Mouse (Mus musculus) C2C12 (cell line): Measurements from ENCODE around the gene Dnajc3. TPM values are rescaled to one million over a fixed set of nuclear protein-coding genes. Genes with fewer than 3 reads are reported as not detected.
"Not testable (repeated sequence)": the region's sequence is repeated elsewhere in the genome, so short reads cannot be mapped to it uniquely, and the experiment has no call there.

Experiments used
- H3K27me3 ChIP-seq: one replicate; pipeline ENCODE4 v1.6.1; 2011; ENCODE audit not compliant: control insufficient read depth, insufficient read depth, insufficient read length
- H3K36me3 ChIP-seq: one replicate; pipeline ENCODE4 v1.6.1; 2011; ENCODE audit not compliant: control insufficient read depth, insufficient read depth
- H3K4me3 ChIP-seq: one replicate; pipeline ENCODE4 v1.5.1; 2011; ENCODE audit warnings: mild to moderate bottlenecking, control low read depth; ENCODE audit not compliant: poor library complexity, insufficient read depth, severe bottlenecking
- H3K79me2 ChIP-seq: one replicate; pipeline ENCODE4 v1.6.1; 2011; ENCODE audit not compliant: control insufficient read depth, insufficient read depth
- H3K79me3 ChIP-seq: one replicate; pipeline ENCODE4 v1.6.1; 2011; ENCODE audit warnings: low read depth, control low read depth
- H3ac ChIP-seq: one replicate; pipeline ENCODE3; 2011; ENCODE audit warnings: low read depth; ENCODE audit not compliant: control insufficient read depth, insufficient read length
- CEBPB ChIP-seq: IDR thresholded peaks from one replicate; pipeline ENCODE4 v1.6.1; 2011; ENCODE audit warnings: low read depth, mild to moderate bottlenecking, control low read depth, moderate library complexity
- CTCF ChIP-seq: IDR thresholded peaks from one replicate; pipeline ENCODE4 v1.5.1; 2011; ENCODE audit not compliant: control insufficient read depth, insufficient read depth, insufficient read length
- FOSL1 ChIP-seq: IDR thresholded peaks from one replicate; pipeline ENCODE4 v1.8.0; 2011; ENCODE audit warnings: mild to moderate bottlenecking, low read length; ENCODE audit not compliant: poor library complexity, insufficient read depth, severe bottlenecking
- MAX ChIP-seq: IDR thresholded peaks from one replicate; pipeline ENCODE4 v1.6.1; 2011; ENCODE audit warnings: mild to moderate bottlenecking, control low read depth
- MYOD1 ChIP-seq: IDR thresholded peaks from one replicate; pipeline ENCODE4 v1.6.1; 2011; ENCODE audit warnings: low read depth; ENCODE audit not compliant: control insufficient read depth, insufficient read length
- MYOG ChIP-seq: IDR thresholded peaks from one replicate; pipeline ENCODE4 v1.6.1; 2011; ENCODE audit not compliant: control insufficient read depth, insufficient read length; ENCODE audit errors: extremely low read depth
- USF1 ChIP-seq: IDR thresholded peaks from one replicate; pipeline ENCODE4 v1.6.1; 2011; ENCODE audit warnings: low read depth, mild to moderate bottlenecking, control low read depth, moderate library complexity
- polyA plus RNA-seq: library from polyadenylated mRNA; unstranded; fragments of >200 nt; fragmentation: generic; extraction: Trizol; gene quantifications from one replicate; pipeline ENCODE4 v1.2.1, GENCODE M21; 2012; ENCODE audit warnings: missing spikeins

Gene Dnajc3
- polyA plus RNA-seq, 1 experiment: 11.4 TPM

DNA sequence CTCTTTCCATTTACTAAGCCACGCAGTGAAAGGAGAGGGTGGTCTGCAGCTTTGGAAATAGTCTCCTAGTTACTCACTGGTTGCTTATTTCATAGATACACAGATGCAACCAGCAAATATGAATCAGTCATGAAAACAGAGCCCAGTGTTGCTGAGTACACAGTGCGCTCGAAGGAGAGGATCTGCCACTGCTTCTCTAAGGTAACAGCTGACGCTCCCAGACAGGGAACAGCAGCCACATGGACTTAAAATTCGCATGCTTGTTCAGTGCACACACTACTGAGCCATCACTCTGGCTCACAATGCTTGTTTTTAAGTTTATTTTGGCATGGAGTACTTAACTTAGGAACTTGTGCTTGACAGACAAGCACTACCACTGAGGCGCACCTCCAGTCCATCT lies 34.5 kb downstream of the Dnajc3 start:
- Histone ChIP-seq H3ac (no peak overlapping the region), H3K79me3 (no peaks in the 10 kb centered on the region), H3K27me3 (no peaks in the 10 kb centered on the region), H3K36me3 (peaks cover 72% of the 10 kb centered on the region), H3K79me2 (no peaks in the 10 kb centered on the region), H3K4me3 (no peak overlapping the region)
- TF ChIP-seq CEBPB: no peak
- no peak for TF ChIP-seq FOSL1
- TF ChIP-seq USF1: no peak
- no peak for TF ChIP-seq MYOG
- TF ChIP-seq CTCF: no peak

DNA sequence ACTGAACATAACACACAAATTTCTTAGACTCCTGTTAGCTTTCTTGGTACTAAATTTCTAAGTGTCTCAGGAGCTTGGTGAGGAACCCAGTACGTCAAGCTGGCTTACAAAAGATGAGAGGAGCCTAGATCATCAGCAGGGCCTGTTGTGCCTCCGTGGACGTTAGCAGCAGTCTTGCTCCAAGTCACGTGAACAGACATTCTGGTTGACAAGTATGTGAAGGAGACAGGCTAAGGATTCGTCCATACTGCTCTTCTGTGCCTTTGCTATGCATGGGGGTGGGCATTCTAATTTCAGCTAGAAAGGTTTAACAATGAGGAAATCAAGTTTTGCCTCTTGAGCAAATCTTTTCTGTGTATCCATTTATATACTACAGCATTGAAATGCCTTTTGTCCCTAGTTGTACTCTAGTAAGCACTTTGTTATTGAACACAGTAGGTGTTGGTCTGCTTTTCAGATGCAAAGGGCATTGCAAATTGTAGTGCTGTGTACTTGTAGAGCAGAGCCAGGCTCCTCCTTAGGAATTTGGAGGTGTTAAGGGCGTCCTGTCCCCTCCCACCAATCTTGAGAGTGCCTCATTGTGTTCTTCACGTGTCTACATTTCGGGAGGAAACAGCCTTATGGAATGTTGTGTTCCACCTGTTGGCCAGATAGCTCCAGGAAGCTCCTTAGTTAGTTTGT lies 39.5 kb downstream of the Dnajc3 start:
- Histone ChIP-seq H3K79me2 (no peaks in the 10 kb centered on the region), H3K4me3 (no peak overlapping the region), H3ac (no peak overlapping the region), H3K79me3 (no peaks in the 10 kb centered on the region), H3K27me3 (no peaks in the 10 kb centered on the region), H3K36me3 (peaks cover 65% of the 10 kb centered on the region)
- TF ChIP-seq MYOG (no peak), MAX (no peak), USF1 (no peak), FOSL1 (no peak), MYOD1 (no peak), CTCF (no peak), CEBPB (no peak)

GRCm38 (mm10) chr14:118979571-118980325 lies 42.0 kb downstream of the Dnajc3 start:
- no peak overlapping the region for H3K4me3 ChIP-seq
- H3K79me3 ChIP-seq: no peaks in the 10 kb centered on the region
- TF ChIP-seq FOSL1 (no peak), MAX (no peak), CTCF (no peak)
- H3K36me3 ChIP-seq: peaks cover 45% of the 10 kb centered on the region
- H3ac ChIP-seq: no peak overlapping the region
- H3K27me3 ChIP-seq: no peaks in the 10 kb centered on the region
- no peaks in the 10 kb centered on the region for H3K79me2 ChIP-seq

DNA sequence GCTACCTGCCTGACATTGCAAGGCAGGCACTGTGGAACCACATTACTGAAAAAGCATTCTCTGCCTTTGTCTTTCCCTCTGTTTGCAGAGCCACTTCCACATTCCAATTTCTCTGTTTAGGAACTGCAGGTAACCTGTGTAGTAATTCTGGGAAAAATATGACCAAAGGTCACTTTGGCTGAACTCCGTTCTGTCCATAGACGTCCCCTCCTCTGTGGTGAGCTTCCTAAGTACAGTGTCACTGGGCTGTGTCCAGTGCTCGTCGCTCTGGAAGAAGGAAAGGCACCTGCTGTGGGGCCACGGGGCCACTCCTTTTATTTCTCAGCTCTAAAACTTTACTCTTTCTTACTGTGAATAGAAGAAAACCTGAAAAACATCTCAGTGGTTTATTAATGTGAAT lies 42.6 kb downstream of the Dnajc3 start:
- Histone ChIP-seq H3ac (no peak overlapping the region), H3K4me3 (no peak overlapping the region), H3K79me2 (no peaks in the 10 kb centered on the region), H3K36me3 (peaks cover 44% of the 10 kb centered on the region), H3K27me3 (no peaks in the 10 kb centered on the region), H3K79me3 (no peaks in the 10 kb centered on the region)
- TF ChIP-seq MYOD1 (no peak), FOSL1 (no peak)

DNA sequence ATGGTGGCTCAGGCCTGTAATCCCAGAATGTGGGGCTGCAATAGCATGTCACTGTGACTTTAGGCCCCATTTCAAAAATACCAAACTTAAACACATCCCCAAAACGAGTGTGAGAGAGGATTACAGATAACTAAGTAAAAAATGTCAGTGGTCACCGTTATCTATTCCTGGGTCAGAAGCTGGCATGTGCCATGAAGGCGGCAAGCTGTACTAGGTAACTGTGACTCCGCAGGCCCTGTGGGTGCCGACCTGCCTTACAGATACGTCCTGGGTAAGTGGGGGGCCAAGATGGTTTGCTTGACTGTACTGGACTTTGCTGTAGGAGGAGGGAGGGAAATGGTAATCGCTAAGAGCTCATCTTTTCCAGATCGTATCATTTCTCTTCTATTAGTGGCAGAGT lies 43.1 kb downstream of the Dnajc3 start:
- H3K27me3 ChIP-seq: no peaks in the 10 kb centered on the region
- H3ac ChIP-seq: no peak overlapping the region
- no peak overlapping the region for H3K4me3 ChIP-seq
- H3K79me2 ChIP-seq: no peaks in the 10 kb centered on the region
- H3K36me3 ChIP-seq: peaks cover 44% of the 10 kb centered on the region
- H3K79me3 ChIP-seq: no peaks in the 10 kb centered on the region
- no peak for TF ChIP-seq MAX
- TF ChIP-seq USF1: no peak
- no peak for TF ChIP-seq MYOG
- TF ChIP-seq FOSL1: no peak
- no peak for TF ChIP-seq CEBPB
- TF ChIP-seq CTCF: no peak

- H3K27me3 ChIP-seq, H3K79me2 ChIP-seq, H3K4me3 ChIP-seq, H3K79me3 ChIP-seq, H3ac ChIP-seq: not testable (repeated sequence)
- H3K36me3 ChIP-seq: peaks cover 35% of the 10 kb centered on the region
Observed at GRCm38 (mm10) chr14:118981711-118982428, 44.1 kb downstream of the Dnajc3 start.

DNA sequence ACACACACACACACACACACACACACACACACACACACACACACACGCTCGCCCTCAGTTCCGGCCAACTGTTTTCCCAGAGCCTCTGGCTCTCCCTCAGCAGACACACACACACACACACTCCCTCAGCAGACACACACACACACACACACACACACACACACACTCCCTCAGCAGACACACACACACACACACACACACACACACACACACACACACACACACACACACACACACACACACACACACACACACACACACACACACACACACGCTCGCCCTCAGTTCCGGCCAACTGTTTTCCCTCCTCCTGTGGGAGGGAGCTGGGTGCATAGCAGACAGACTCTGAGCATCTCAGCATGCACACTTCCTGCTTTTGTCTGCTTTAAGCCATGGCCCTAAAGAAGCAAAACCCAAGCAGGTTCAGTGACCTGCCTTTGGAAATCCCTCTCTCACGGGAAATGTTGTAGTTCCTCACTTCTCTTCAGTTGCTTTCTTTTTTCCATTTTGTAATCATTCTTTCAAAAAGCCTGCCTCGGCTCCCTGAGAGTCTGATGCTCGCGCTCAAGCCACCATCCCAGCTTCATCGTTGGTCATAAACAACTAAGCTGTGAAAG lies 44.8 kb downstream of the Dnajc3 start:
- not testable (repeated sequence) for H3K79me2 ChIP-seq, H3ac ChIP-seq, H3K27me3 ChIP-seq, H3K79me3 ChIP-seq, H3K4me3 ChIP-seq
- peaks cover 33% of the 10 kb centered on the region for H3K36me3 ChIP-seq
